Mouse (Mus musculus) kidney, adult 2 months (tissue): ENCODE measurements around the gene Wfdc6a.
A peak's percentile ranks its signal among the peaks of the same experiment; 100 is the strongest.

ENCODE experiments used
- CTCF ChIP-seq: fragments of 200-500 bp; conservative IDR thresholded peaks from 2 replicates; pipeline ENCODE4 v1.5.1; 2011; ENCODE audit warnings: low read depth, mild to moderate bottlenecking, control low read depth, low read length, moderate library complexity, mixed read lengths; ENCODE audit not compliant: insufficient read depth, insufficient read length
- POLR2A ChIP-seq: fragments of 200-500 bp; IDR thresholded peaks from one replicate; pipeline ENCODE4 v1.6.1; 2011; ENCODE audit warnings: low read depth, low read length, control low read depth

GRCm38 (mm10) chr2:164592014-164592413 lies 6.8 kb upstream of the Wfdc6a start:
- no peak for TF ChIP-seq POLR2A
- TF ChIP-seq CTCF = peak; percentile 83
